Mouse (Mus musculus): Measurements from ENCODE around the gene S100pbp. TPM values are rescaled to one million over a fixed set of nuclear protein-coding genes. Genes with fewer than 3 reads are reported as not detected.

S100pbp gene
- total RNA-seq, 1 experiment from 2014 or later, result 24.5 TPM

DNA sequence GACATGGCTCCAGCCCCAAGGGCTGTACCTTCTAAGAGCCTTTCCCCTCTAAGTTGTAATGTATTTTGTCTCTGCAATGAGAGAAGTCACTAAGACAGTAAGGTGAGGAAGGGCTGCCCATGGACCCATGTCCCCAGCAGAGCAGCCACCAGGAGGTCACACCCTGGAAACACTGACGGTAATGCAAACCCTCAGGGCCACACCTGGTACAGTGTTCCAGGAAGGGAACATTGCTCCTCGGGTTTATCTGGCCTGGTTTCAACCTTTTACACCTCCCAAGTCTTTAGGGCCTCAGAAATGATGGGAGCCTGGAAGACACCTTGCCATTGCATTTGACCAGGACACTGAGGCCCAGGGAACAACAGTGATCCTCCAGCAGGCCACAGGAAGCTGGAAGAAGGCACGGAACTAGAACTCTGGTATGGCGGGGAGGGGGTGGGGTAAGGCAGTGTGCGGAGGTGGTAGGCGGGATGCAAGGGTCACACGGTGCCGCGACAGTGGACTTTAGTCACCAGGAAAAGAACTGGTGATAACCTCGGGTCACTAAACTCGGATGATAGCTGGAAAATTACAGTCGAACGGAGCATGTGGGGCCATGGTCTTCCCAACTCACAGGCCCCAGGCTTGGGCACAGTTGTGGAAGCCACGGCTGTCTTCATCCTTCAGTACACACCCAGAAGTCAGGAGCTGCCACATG, 87.2 kb downstream of the S100pbp start:
- DNase-seq, result no peak

Other genes with a start within 250 kb of the S100pbp start
- 34.1 and 41.8 TPM in 2 replicates for gene Azin2, start 227.3 kb downstream of the S100pbp start, total RNA-seq (2021)
- 175 and 204 TPM in 2 replicates for gene Ak2, start 197.8 kb downstream of the S100pbp start, total RNA-seq (2021)
- 23.8 and 25.9 TPM in 2 replicates for gene Rnf19b, start 131.5 kb downstream of the S100pbp start, total RNA-seq (2021)
- not detected in 2 replicates for gene Tmem54, start 84.2 kb downstream of the S100pbp start, total RNA-seq (2021)
- gene Hpca, start 67.7 kb downstream of the S100pbp start, total RNA-seq (2021), result 1.2 and 5.1 TPM in 2 replicates
- gene Fndc5, start 52.7 kb downstream of the S100pbp start, total RNA-seq (2021), result 13.1 and 18.0 TPM in 2 replicates
- 72.1 and 85.5 TPM in 2 replicates for gene Yars, start within 50 bp of the S100pbp start, total RNA-seq (2021)
- 14.5 and 16.5 TPM in 2 replicates for gene C77080, start 71.7 kb upstream of the S100pbp start, total RNA-seq (2021)
- gene Sync, start 97.9 kb upstream of the S100pbp start, total RNA-seq (2021), result 1.7 and 2.5 TPM in 2 replicates
- 122 and 139 TPM in 2 replicates for gene Rbbp4, start 145.6 kb upstream of the S100pbp start, total RNA-seq (2021)
- 42.2 and 46.4 TPM in 2 replicates for gene Zbtb8os, start 146.0 kb upstream of the S100pbp start, total RNA-seq (2021)
- gene Zbtb8a, start 188.4 kb upstream of the S100pbp start, total RNA-seq (2021), result 8.1 and 9.0 TPM in 2 replicates